Mouse (Mus musculus) G1E (cell line): ENCODE results near the gene Zfp324.

Experiments used
- CTCF ChIP-seq: IDR thresholded peaks from 2 replicates; pipeline ENCODE4 v1.5.1; 2012; ENCODE audit warnings: low read depth, low read length, inconsistent platforms, mixed read lengths
- GATA1 ChIP-seq: IDR thresholded peaks from 2 replicates; pipeline ENCODE4 v1.6.1; 2012; ENCODE audit warnings: borderline replicate concordance, low read length, inconsistent platforms, mixed read lengths
- GATA2 ChIP-seq: IDR thresholded peaks from 2 replicates; pipeline ENCODE4 v1.6.1; 2012; ENCODE audit warnings: low read depth, low read length, inconsistent platforms, borderline replicate concordance
- POLR2AphosphoS5 ChIP-seq: IDR thresholded peaks from 2 replicates; pipeline ENCODE4 v1.6.1; 2012; ENCODE audit warnings: low read depth, low read length, inconsistent platforms; ENCODE audit not compliant: insufficient replicate concordance
- TAL1 ChIP-seq: conservative IDR thresholded peaks from 2 replicates; pipeline ENCODE4 v1.6.1; 2012; ENCODE audit warnings: low read depth, low read length, inconsistent platforms, mixed read lengths

DNA sequence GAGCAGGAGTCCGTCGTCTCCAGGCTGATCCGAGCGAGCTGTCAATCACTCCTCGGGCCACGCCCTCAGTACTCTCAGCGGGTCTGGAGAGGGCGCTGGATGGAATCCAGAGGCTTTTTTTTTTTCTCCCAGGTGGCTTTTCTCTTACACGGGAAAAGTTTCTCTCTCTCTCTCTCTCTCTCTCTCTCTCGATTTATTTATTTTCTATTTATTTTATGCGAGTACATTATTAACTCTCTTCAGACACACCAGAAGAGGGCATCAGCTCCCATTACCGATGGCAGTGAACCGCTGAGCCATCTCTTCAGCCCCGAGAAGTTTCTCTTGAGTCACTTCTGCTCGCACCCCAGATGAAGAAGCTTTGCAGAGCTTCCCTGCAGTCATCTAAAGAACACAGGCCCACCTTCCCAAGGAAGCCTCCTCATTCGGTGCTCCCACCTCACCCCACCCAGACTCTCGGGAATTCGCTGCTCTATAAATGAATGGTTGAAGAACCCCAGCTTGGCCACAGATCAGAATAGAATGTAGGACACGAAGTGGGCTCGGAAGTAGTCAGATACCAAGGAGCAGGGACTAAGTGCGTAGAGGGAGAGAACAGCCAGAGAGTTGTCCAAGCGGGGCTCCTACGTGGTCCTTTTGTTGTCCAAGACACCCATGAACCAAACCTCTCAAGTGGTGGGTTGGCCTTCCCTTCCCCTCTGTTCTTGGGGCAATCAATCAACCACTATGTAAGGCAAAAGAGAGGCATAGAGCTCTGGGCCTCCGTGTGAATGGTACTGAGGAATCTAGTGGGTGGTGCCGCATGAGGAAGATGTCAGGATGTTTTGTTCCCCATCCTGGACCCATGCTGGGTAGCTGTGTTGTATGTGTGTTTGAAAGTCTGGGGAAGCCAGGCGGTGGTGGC, 44.6 kb downstream of the Zfp324 start, which contains the start of gene Zbtb45:
- TF ChIP-seq CTCF, result no peak
- TF ChIP-seq TAL1, result no peak
- TF ChIP-seq GATA1, result no peak
- TF ChIP-seq GATA2, result no peak
- no peak for TF ChIP-seq POLR2AphosphoS5
